Mouse (Mus musculus): ENCODE results near the gene Cox5a.

GRCm38 (mm10) chr9:57504891-57505290 is 16.2 kb upstream of the Cox5a start:
- TF ChIP-seq POLR2A (IDR thresholded peaks at IDR 0.05; ENCODE audit: control insufficient read depth, extremely low read depth, insufficient read depth, low read length, poor library complexity) (no peak), CTCF (IDR thresholded peaks at IDR 0.05; ENCODE audit: borderline replicate concordance, control insufficient read depth, extremely low read depth, insufficient read depth, low read length, poor library complexity) (no peak)
